Mouse (Mus musculus) C2C12 (cell line): ENCODE measurements around the gene Ppp6r1.

ENCODE experiments used
- CTCF ChIP-seq: IDR thresholded peaks from one replicate; pipeline ENCODE4 v1.5.1; 2011; ENCODE audit not compliant: control insufficient read depth, insufficient read depth, insufficient read length
- MAX ChIP-seq: IDR thresholded peaks from one replicate; pipeline ENCODE4 v1.6.1; 2011; ENCODE audit warnings: mild to moderate bottlenecking, control low read depth
- USF1 ChIP-seq: IDR thresholded peaks from one replicate; pipeline ENCODE4 v1.6.1; 2011; ENCODE audit warnings: low read depth, mild to moderate bottlenecking, control low read depth, moderate library complexity

- TF ChIP-seq CTCF (no peak), MAX (no peak), USF1 (no peak)
Observed at GRCm38 (mm10) chr7:4612956-4613355, 45.9 kb downstream of the Ppp6r1 start.
